Mouse (Mus musculus) kidney, embryonic 16.5 days (tissue): ENCODE results near the gene Hrh1. TPM values are rescaled to one million over a fixed set of nuclear protein-coding genes. Genes with fewer than 3 reads are reported as not detected.

Source experiments
- ATAC-seq: fragments of 200-750 bp; cut with Nextera tagmentation; 2 replicates; pipeline ENCODE4 v1.8.0; 2017; ENCODE audit warnings: moderate TSS enrichment; ENCODE audit not compliant: low FRiP score, low TSS enrichment
- H3K27ac ChIP-seq: fragments of 300-500 bp; sonication (generic); 2 replicates; pipeline ENCODE4 v1.5.1; 2014; ENCODE audit warnings: low read length
- H3K27me3 ChIP-seq: fragments of 300-500 bp; sonication (generic); 2 replicates; pipeline ENCODE4 v1.6.1; 2014; ENCODE audit warnings: low read length, control low read depth, mixed read lengths; ENCODE audit not compliant: insufficient read depth
- H3K36me3 ChIP-seq: fragments of 300-500 bp; sonication (generic); 2 replicates; pipeline ENCODE4 v1.6.1; 2014; ENCODE audit warnings: low read length, control low read depth, mixed read lengths; ENCODE audit not compliant: insufficient read depth
- H3K4me1 ChIP-seq: fragments of 300-500 bp; sonication (generic); 2 replicates; pipeline ENCODE4 v1.6.1; 2014; ENCODE audit warnings: low read length, control low read depth, mixed read lengths; ENCODE audit not compliant: insufficient read depth
- H3K4me2 ChIP-seq: fragments of 300-500 bp; sonication (generic); replicated peaks from 2 replicates; pipeline ENCODE4 v1.6.1; 2014; ENCODE audit warnings: low read depth, low read length
- H3K4me3 ChIP-seq: fragments of 300-500 bp; sonication (generic); 2 replicates; pipeline ENCODE4 v1.5.1; 2014; ENCODE audit warnings: mild to moderate bottlenecking, low read length
- H3K9ac ChIP-seq: fragments of 300-500 bp; sonication (generic); replicated peaks from 2 replicates; pipeline ENCODE4 v1.6.1; 2014; ENCODE audit warnings: low read length
- H3K9me3 ChIP-seq: fragments of 300-500 bp; sonication (generic); 2 replicates; pipeline ENCODE4 v1.6.1; 2016; ENCODE audit warnings: low read length, control low read depth
- WGBS: fragments of 180-500 bp; shearing (Covaris S2); extraction: QIAGEN DNeasy Blood & Tissue Kit; methylation state at CpG from one replicate; pipeline ENCODE4 v1.1.7; 2014; 5-methylcytosine and 5-hydroxymethylcytosine counted together
- polyA plus RNA-seq: library from polyadenylated mRNA; unstranded; fragments of >200 nt; fragmentation: Nextera tagmentation; extraction: Ambion mirVana; gene quantifications from 2 replicates; pipeline ENCODE4 v1.2.1, GENCODE M21; 2015

Gene Hrh1
- polyA plus RNA-seq, 1 experiment from 2014 or later: 0.21 TPM

DNA sequence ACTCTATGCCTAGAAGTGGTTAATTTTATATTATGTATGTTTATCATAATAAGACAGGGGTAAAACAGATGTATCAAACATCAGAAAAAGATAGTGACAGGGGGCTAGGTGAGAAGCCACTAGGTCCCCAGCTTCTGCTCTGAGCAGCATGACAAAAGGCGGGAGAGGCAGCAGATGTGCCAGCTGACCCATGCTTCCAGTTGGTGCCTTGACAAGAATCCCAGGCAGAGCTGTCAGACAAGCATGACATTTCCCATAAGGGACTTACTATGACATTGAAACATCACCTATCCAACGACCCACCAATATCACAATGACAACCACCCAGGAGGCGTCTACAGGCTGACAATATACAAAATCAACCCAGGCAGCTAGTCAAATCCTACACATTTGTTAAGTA is 16.9 kb upstream of the Hrh1 start:
- H3K4me2 ChIP-seq: no peak overlapping the region
- H3K27me3 ChIP-seq: no peaks in the 10 kb centered on the region
- WGBS: 78% methylated on average over 3 of the region's 3 CpGs
- H3K36me3 ChIP-seq: no peaks in the 10 kb centered on the region
- H3K9me3 ChIP-seq: peaks cover 7% of the 10 kb centered on the region
- no peak overlapping the region for H3K27ac ChIP-seq
- ATAC-seq: no peak
- no peak overlapping the region for H3K9ac ChIP-seq
- no peak overlapping the region for H3K4me3 ChIP-seq
- no peaks in the 10 kb centered on the region for H3K4me1 ChIP-seq

DNA sequence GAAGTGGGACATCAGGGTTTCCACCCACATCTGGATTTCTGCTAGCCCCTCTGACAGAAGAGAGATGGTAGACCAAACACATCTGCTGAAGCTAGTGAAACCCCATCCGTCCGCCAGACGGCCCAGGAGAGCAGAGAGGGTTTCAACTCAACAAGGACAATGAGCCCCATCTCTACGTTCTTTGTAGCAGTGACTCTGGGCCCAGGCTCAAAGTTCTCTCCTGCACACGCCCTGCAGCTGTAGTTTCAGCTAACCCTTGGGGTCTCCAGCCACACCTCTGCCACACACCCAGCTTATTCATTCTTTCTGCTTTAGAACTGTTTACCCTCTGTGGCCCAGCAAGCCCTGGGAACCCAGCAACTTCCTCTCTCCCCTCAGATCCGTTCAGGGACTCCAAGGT is 10.4 kb upstream of the Hrh1 start:
- Histone ChIP-seq H3K27ac (no peak overlapping the region), H3K9me3 (no peaks in the 10 kb centered on the region), H3K36me3 (no peaks in the 10 kb centered on the region), H3K27me3 (no peaks in the 10 kb centered on the region; the same call in 1 of the 2 replicates), H3K4me1 (no peaks in the 10 kb centered on the region), H3K4me2 (no peak overlapping the region), H3K9ac (no peak overlapping the region), H3K4me3 (no peak overlapping the region)
- no peak for ATAC-seq
- 45% methylated on average over 6 of the region's 6 CpGs for WGBS

DNA sequence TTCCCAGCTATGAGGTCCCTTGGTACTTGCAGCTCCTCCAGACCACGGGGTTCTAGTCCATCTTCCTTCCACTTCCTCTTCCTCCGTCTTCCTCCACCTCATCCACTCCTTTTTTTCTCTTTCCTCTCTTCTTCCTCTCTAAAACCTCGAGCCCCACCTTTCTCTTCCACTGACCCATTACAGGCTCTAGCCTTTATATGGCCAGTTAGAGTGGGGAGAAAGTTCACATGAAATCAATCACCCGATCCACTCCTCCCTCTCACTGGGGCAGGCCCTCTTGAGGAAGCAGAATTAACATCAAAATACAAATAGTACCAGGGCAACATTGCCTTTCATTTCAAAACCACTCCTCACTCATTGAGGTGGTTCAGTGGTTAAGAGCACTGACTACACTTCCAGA is 9.9 kb upstream of the Hrh1 start:
- Histone ChIP-seq H3K36me3 (no peaks in the 10 kb centered on the region), H3K27me3 (no peaks in the 10 kb centered on the region; the same call in 1 of the 2 replicates), H3K27ac (no peak overlapping the region), H3K4me2 (no peak overlapping the region), H3K4me3 (no peak overlapping the region), H3K9ac (no peak overlapping the region), H3K4me1 (no peaks in the 10 kb centered on the region), H3K9me3 (no peaks in the 10 kb centered on the region)
- no peak for ATAC-seq
- WGBS: 65% methylated on average over 4 of the region's 4 CpGs

DNA sequence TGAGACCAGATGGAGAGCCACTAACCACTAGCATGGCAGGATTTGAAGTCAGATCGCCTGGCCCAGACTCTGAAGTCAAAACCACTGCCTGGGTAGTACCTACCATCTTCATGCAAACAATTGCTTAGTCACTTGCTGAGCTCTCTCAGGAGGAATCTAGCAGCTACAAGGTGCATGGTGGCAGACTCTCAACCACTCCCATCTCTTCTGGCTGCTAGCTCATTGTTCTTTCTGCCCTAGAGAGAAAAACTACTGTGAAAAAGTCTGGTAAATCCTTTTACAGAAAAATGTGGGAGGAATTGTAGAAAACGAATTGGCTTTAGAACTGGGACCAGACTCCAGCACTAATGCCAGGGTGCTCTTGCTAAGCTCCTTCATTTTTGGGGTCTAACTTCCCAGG is 7.6 kb upstream of the Hrh1 start:
- no peak overlapping the region for H3K9ac ChIP-seq
- no peak overlapping the region for H3K27ac ChIP-seq
- H3K4me2 ChIP-seq: no peak overlapping the region
- H3K27me3 ChIP-seq: no peaks in the 10 kb centered on the region; the same call in 1 of the 2 replicates
- H3K4me3 ChIP-seq: no peak overlapping the region
- H3K4me1 ChIP-seq: no peaks in the 10 kb centered on the region
- H3K9me3 ChIP-seq: no peaks in the 10 kb centered on the region
- WGBS: 75% methylated on average over 2 of the region's 2 CpGs
- no peak for ATAC-seq
- no peaks in the 10 kb centered on the region for H3K36me3 ChIP-seq

DNA sequence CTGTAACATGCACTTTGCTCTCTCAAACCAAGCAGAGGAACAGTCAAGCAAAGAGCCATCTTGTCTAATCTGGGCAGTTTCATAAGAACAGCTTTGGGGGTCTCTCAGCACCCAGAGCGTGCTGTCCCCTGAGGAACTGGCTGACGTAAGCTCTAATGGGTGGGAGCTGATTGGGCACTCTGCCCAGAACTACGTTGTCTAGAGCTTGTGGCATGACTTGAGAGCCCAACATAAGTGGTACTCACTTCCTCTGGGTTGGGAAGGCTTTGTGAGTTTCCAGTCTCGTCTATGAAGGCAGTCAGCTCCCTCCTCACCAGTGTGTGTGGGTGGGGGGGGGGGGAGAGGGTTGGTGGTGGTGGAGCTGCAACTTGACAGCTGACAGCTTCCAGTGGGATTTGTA is 2.8 kb upstream of the Hrh1 start:
- H3K36me3 ChIP-seq: no peaks in the 10 kb centered on the region
- H3K27me3 ChIP-seq: peaks cover 39% of the 10 kb centered on the region
- no peak overlapping the region for H3K4me3 ChIP-seq
- no peak overlapping the region for H3K9ac ChIP-seq
- WGBS: 61% methylated on average over 4 of the region's 4 CpGs
- no peak for ATAC-seq
- H3K4me1 ChIP-seq: peaks cover 16% of the 10 kb centered on the region
- no peak overlapping the region for H3K4me2 ChIP-seq
- no peak overlapping the region for H3K27ac ChIP-seq
- H3K9me3 ChIP-seq: no peaks in the 10 kb centered on the region

DNA sequence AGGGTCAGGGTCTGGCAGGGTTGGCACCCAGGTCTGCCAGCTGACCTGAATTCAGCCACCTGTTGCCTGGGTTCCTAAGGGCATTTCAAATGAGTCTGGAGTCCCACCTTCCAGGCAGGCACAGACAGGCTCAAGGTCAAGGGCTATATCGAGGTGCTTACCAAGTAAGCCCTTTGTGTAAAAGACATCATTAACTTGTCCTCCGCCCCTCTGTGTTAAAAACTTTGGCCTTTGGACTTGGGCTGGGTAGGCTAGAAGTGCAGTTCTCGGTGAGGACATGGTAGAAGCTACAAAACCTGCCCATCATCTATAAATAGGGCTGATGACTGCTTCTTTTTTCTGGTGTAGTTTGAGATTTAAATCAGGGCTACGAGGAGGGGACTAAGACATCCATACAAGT is 1.1 kb upstream of the Hrh1 start:
- Histone ChIP-seq H3K4me1 (peaks cover 16% of the 10 kb centered on the region), H3K9ac (no peak overlapping the region), H3K36me3 (no peaks in the 10 kb centered on the region), H3K27ac (no peak overlapping the region), H3K9me3 (no peaks in the 10 kb centered on the region), H3K4me3 (no peak overlapping the region), H3K4me2 (no peak overlapping the region), H3K27me3 (peaks cover 55% of the 10 kb centered on the region)
- ATAC-seq: no peak
- WGBS: 49% methylated on average over 4 of the region's 4 CpGs

DNA sequence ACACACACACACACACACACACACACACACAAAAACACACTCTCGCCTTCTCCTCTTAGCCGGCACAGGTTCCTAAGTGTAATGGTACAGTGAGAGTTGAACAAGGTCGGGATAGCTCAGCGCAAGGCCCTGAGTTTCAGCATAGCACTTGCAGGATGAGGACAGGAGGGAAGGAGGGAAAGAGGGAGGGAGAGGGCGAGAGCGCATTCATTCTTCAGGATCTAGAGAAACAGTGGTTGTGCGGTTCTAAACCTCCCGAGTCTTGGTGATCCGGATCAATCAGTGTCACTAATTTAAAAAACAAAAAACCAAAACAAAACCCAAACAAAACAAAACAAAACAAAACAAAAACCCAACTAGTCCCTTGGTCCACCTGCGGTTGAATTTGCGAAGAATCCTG is 456 bp upstream of the Hrh1 start:
- Histone ChIP-seq H3K36me3 (no peaks in the 10 kb centered on the region), H3K9ac (no peak overlapping the region), H3K4me1 (peaks cover 16% of the 10 kb centered on the region), H3K27ac (no peak overlapping the region), H3K9me3 (peaks cover 3% of the 10 kb centered on the region; the same call in 1 of the 2 replicates), H3K4me2 (peak overlapping the region; percentile 94), H3K4me3 (peak overlapping the region; percentile 55), H3K27me3 (peaks cover 57% of the 10 kb centered on the region)
- 6% methylated on average over 11 of the region's 11 CpGs for WGBS
- no peak for ATAC-seq

DNA sequence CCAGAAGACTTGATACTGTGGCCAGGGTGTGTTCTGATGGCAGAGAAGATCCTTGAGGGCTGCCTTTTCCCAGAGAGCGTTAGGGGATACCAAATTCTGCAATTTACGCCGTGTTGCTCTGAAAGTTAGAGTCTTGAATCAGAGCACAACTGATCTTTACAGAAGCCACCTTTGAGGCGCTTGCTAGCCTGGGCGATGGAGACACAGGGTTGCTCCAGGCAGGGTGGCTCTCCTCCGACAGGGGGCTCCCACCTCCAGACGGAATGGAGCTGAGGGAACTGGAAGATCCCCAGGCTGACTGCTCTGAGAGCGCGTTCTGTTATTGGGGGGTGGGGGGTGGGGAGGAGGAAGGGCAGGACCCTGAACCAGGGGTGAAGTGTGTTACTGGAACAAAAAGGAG is 890 bp downstream of the Hrh1 start:
- H3K4me2 ChIP-seq: peak overlapping the region; percentile 94; the same call in 1 of the 2 replicates

DNA sequence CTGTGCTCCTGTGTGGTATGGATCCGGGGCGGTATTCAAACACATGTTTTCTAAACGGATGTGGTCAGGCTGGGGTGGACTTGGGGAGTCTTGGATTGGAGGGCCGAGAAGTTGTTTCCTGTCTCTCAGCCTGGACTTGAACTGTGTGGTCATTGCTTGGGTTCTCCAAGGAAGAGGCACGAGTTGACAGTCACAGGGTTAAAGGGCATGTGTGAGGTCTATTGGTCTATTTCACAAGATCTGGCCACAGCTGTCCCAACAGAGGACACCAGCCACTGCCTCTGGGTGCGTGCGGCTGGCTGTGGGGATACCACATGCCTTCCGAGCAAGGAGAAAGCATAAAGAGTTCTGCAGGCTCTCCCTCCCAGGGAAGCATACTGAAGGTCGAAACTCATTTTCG is 2.7 kb downstream of the Hrh1 start:
- Histone ChIP-seq H3K9ac (no peak overlapping the region), H3K27me3 (peaks cover 57% of the 10 kb centered on the region), H3K27ac (no peak overlapping the region), H3K9me3 (peaks cover 5% of the 10 kb centered on the region; the same call in 1 of the 2 replicates), H3K4me1 (peaks cover 16% of the 10 kb centered on the region), H3K36me3 (no peaks in the 10 kb centered on the region), H3K4me3 (no peak overlapping the region), H3K4me2 (no peak overlapping the region)
- WGBS: 74% methylated on average over 10 of the region's 10 CpGs
- ATAC-seq: no peak

More for the DNA sequence above, 890 bp downstream of the Hrh1 start:
- Histone ChIP-seq H3K27ac (no peak overlapping the region), H3K9me3 (peaks cover 5% of the 10 kb centered on the region; the same call in 1 of the 2 replicates), H3K36me3 (no peaks in the 10 kb centered on the region), H3K27me3 (peaks cover 57% of the 10 kb centered on the region), H3K9ac (no peak overlapping the region), H3K4me1 (peaks cover 16% of the 10 kb centered on the region), H3K4me3 (no peak overlapping the region; the same call in 1 of the 2 replicates)
- WGBS: 3% methylated on average over 9 of the region's 9 CpGs
- ATAC-seq: no peak

DNA sequence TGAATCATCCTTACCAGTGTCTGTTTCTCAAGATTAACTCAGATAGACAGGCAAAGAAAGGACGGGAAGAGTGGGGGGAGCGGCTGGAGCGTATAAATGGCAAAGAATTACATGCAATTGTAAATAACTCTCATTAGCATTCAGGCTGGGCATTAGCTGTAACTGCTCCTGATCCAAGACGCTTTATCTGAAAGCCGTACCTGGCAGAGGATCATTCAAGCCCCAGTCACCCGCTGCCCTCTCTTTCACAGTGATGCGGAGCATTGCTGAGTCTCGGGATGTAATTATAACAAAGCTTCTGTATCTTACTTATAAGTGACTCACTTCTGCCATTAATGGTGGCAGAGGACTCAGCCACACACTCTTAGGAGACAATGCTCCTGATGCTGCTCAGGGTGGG is 3.1 kb downstream of the Hrh1 start:
- Histone ChIP-seq H3K4me2 (no peak overlapping the region), H3K9me3 (peaks cover 5% of the 10 kb centered on the region; the same call in 1 of the 2 replicates), H3K27ac (no peak overlapping the region), H3K4me1 (peaks cover 16% of the 10 kb centered on the region), H3K4me3 (no peak overlapping the region), H3K9ac (no peak overlapping the region), H3K36me3 (no peaks in the 10 kb centered on the region), H3K27me3 (peaks cover 57% of the 10 kb centered on the region)
- ATAC-seq: no peak
- WGBS: 81% methylated on average over 8 of the region's 8 CpGs
